Mouse (Mus musculus) lung, adult 2 months (tissue): ENCODE data around the gene Slc13a2. TPM values are rescaled to one million over a fixed set of nuclear protein-coding genes. Genes with fewer than 3 reads are reported as not detected.

Experiments
- DNase-seq: peaks from one replicate; pipeline ENCODE4 v3.0.0; 2022
- H3K4me1 ChIP-seq: fragments of 200-500 bp; 2 replicates; pipeline ENCODE4 v1.6.1; 2011; ENCODE audit warnings: low read length; ENCODE audit not compliant: control insufficient read depth, insufficient read depth
- H3K4me3 ChIP-seq: fragments of 200-500 bp; replicated peaks from 2 replicates; pipeline ENCODE3; 2011; ENCODE audit warnings: low read depth, mild to moderate bottlenecking, control low read depth, low read length; ENCODE audit errors: extremely low read depth
- CTCF ChIP-seq: fragments of 200-500 bp; IDR thresholded peaks from 2 replicates; pipeline ENCODE4 v1.5.1; 2011; ENCODE audit warnings: mild to moderate bottlenecking, low read length, control low read depth; ENCODE audit not compliant: insufficient read depth
- POLR2A ChIP-seq: fragments of 200-500 bp; IDR thresholded peaks from 2 replicates; pipeline ENCODE4 v1.6.1; 2011; ENCODE audit warnings: low read depth, mild to moderate bottlenecking, control low read depth, low read length, borderline replicate concordance; ENCODE audit errors: extremely low read depth
- WGBS: fragments of 180-500 bp; shearing (Covaris S2); methylation state at CpG from one replicate; pipeline ENCODE4 v1.1.7; 2018; 5-methylcytosine and 5-hydroxymethylcytosine counted together
- polyA plus RNA-seq: library from polyadenylated mRNA; depleted of rRNA; stranded (reverse); fragments of >200 nt; gene quantifications from 2 replicates; pipeline ENCODE4 v1.2.3, GENCODE M21; 2012

The Slc13a2 gene
- polyA plus RNA-seq, 1 experiment, result 1.5 TPM

DNA sequence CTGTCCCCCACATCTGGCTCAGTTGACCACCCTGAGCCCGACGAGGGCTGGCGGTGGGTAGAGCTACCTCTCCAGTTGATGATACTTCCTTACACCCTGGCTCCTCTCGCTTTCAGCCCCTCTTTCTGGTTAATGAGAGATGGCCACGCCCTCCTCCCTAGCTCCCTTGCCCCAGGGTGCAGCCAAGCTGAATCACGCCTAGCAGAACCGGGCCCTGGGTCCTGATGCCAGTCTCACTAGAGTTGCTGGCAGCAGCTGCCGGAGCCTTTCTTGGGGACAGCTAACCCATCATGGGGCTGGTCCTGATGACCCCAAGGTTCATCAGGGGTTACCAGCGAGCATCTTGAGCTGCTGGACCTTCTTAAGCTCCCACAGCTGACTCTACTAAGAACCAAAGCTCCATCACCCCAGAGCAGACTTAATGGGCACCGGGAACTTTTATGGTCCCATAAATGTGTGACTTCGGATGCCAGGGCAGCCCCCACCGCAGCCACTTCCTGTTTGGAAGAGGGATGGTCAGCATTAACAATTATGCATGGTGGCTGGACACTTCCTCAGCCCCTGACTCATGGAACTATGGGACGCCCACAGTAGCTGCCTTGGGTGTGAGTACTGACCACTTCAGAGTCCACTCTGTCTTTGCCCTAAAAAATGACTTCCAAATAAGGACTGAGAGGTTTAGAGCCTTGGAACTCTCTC is 58.6 kb downstream of the Slc13a2 start:
- Histone ChIP-seq H3K4me3 (no peak overlapping the region), H3K4me1 (peaks cover 2% of the 10 kb centered on the region; the same call in 1 of the 2 replicates)
- 66% methylated on average over 13 of the region's 13 CpGs for WGBS
- TF ChIP-seq CTCF (no peak), POLR2A (no peak)
- no peak for DNase-seq

DNA sequence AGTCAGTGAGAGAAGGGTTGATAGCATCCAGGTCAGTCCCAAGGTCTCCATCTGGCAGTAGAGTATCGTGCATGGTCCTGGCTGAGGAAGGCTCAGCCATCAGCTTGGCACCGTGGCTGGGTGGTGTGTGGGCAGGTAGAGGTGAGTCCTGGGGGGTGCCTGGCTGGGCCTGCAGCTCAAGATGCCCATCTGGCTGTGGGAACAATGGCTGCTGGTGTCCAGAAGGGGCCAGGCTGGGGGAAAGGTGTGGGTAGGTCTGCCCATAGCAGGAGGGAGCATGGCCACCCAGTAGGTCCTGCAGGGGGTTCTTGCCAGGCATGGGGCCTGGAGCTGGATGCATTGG is 61.3 kb downstream of the Slc13a2 start:
- TF ChIP-seq CTCF (no peak), POLR2A (no peak)
- DNase-seq, result no peak
- no peak overlapping the region for H3K4me3 ChIP-seq
- peaks cover 2% of the 10 kb centered on the region; the same call in 1 of the 2 replicates for H3K4me1 ChIP-seq
- 45% methylated on average over 2 of the region's 2 CpGs for WGBS

DNA sequence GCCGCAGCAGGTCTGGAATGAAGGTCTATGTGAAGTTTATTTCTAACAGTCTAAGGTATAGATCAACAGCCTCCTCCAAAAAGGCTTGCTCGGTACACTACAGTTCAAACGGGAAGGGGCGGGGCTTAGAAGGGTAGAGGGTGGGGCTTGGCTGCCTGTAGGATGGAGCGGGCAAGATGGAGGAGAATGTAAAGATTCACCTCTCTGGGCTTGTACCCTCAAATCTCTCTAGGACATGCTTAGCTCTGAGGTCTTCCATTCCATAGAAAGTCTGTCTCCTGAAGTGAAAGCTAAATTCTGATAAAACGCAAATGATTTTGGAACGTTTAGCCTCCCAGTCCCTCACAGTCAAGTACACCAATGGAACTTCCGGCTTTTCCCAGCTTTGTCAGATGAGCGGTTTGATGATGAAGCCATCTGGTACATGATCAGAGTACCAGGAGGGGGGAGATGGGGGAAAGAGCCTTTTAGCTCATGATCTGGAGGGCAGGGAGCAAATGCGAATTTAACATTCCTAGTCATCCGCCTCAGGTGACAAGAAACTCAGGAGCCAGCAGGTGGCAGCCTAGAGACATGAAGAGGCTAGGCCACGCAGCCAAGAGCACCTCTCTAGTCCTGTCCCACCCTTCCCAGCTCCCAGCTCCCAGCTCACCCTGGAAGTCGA is 61.8 kb downstream of the Slc13a2 start:
- peaks cover 2% of the 10 kb centered on the region; the same call in 1 of the 2 replicates for H3K4me1 ChIP-seq
- TF ChIP-seq POLR2A (no peak), CTCF (peak; percentile 81)
- 11% methylated on average over 13 of the region's 13 CpGs for WGBS
- DNase-seq, result peak; percentile 79
- peak overlapping the region; percentile 4 for H3K4me3 ChIP-seq

DNA sequence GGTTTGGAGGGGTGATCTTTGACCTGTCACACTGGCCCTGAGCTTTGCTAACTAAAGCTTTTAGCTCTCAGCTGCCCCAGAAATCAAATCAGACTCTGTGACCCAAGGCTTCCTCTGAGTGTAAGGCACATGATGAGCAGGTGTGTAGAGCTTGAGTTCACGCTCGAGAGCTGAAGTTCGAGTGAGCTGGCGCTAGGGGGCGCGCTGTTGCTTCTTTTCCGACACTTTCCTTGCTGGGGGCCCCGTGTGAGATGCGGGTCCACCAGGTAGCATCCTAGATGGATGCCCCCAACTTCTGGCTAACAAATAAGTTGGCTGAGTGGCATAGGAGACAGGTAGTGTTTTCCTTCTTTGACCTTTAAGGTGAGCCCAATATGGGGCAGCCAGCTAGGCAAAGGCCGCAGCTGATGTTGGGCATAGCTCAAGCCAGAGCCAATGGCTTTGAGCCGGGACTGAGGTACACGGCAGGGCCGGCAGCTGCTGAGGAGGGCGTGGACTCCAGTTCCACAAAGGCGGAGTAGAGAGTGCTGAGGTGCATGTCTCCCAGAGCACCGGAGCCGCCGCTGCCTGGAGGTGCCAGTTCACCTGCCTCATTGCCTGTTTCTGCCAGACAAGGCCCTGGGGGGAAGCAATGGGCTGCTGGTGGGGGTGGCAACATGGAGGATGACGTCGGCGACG is 63.5 kb downstream of the Slc13a2 start:
- DNase-seq, result no peak
- Histone ChIP-seq H3K4me1 (peaks cover 2% of the 10 kb centered on the region; the same call in 1 of the 2 replicates), H3K4me3 (no peak overlapping the region)
- TF ChIP-seq POLR2A (no peak), CTCF (peak; percentile 71)
- 28% methylated on average over 22 of the region's 22 CpGs for WGBS

DNA sequence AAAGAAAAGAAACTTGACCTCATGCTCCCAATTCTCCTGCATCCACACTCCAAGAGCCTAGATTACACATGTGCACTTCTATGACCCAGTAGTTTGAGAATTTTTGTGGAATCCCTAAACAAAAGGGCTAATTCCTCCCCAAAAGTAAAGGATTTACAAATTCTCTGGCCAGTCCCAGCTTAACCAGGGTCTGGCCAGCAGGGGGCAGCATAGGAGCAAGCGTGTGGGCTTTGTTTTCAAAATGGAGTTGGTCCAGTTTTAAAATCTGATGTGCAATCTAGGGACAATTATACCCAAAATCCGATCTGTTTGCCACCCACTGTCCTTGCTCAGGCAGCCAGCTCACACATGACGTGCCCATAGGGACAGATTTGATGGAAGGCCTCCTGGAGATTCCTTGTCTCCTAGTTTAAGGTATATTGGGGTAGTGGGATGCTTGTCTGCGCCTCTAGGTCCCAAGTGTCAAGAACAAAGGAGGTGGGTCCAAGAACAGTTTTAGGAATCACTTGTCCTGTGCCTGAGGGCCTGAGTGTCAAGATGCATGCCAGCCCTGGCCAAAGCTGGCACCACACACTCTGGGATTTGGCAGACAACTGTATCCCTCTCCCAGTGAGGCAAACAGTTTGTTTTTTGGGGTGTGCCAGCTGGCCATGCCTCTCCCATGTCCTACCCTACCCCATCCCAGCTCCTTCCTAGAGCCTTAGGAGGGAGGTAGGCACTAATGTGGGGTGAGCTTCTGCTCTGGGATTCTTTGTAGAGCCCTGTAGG is 66.4 kb downstream of the Slc13a2 start:
- peak; percentile 66 for DNase-seq
- no peak overlapping the region for H3K4me3 ChIP-seq
- peaks cover 2% of the 10 kb centered on the region; the same call in 1 of the 2 replicates for H3K4me1 ChIP-seq
- WGBS, result 38% methylated on average over 4 of the region's 4 CpGs
- TF ChIP-seq CTCF (peak; percentile 79), POLR2A (no peak)

DNA sequence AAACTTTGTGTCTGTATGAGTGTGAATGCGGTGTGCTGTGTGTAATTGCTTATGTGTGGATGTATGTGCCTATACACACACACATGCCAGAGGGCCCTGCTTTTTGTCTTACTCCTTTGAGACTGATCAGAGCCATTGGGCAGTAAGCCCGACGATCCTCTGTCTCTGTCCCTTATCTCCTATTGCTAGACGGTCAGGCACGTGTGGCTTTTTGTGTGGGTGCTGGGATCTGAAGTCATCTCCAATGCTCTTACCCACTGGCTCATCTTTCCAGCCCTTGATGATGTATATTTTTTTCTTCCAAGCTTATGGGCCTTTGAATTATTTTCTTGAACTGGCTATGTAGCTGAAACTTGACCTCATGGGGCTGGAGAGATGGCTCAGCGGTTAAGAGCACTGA is 67.1 kb downstream of the Slc13a2 start:
- H3K4me1 ChIP-seq, result no peaks in the 10 kb centered on the region
- H3K4me3 ChIP-seq, result no peak overlapping the region
- WGBS, result 90% methylated on average over 6 of the region's 6 CpGs
- DNase-seq, result no peak
- TF ChIP-seq POLR2A (no peak), CTCF (no peak)

DNA sequence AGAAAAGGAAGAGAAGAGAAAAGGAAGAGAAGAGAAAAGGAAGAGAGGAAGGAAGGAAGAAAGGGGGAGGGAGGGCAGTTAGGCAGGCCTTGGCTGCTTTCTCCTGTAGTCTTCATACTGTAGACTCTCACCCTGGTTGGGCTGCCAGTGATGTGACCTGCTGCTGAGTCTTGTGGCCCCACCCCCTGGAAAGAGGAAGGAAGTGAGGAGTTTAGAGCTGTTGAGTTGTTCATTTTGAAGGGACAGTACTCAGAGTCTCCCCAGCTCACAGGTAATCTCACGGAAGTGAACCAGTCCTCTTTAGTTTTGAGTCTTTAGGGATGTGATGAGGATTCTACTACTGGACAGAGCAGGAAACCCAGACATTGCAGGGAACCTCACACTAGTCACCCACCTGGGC is 68.9 kb downstream of the Slc13a2 start:
- WGBS, result 58% methylated on average over 1 of the region's 1 CpGs

DNA sequence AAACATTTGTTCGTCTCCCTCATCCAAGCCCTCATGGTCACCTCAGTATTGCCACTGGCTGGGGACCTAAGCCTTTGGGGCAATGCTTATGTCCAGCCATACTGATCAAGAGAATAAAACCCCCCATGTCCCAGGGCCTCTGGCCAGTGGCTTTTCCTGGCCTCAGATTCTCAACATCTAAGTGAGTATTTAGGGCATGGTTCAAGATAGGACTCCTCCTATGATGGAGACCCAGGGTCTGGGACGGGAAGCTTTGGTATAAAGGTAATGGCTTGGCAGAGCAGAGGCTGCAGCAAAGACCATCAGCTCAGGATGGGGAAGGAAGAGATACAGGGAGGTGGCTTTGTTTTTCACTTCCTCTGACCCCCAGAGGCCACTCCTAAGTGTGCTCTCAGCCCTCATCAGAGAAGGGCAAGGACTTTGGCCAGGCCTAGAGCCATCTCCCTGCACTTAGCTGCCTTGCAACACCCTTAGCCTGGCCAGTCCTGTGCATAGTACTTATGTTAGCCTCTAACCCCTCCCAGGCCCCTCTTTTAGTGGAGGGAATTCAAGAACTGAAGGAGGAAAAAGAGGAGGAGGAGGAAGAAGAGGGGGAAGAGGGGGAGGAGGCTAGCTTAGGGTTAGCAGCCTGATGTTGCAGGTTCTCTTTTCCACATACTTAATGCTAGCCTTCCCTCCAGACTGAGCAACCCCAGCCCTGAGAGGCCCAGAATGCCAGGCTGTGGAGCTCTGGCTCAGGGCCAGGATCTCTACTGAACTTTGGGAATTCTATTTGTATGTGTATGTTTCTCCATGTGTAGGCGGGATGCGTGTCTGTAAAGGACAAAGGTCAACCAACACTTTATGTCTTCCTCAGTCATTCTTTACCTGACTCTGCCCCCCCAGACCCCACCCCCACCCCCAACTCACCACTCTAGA is 72.3 kb downstream of the Slc13a2 start:
- no peak for TF ChIP-seq POLR2A
- no peak for TF ChIP-seq CTCF
- no peak overlapping the region for H3K4me3 ChIP-seq
- DNase-seq, result no peak
- WGBS, result 70% methylated on average over 4 of the region's 4 CpGs
- H3K4me1 ChIP-seq, result peaks cover 5% of the 10 kb centered on the region; the same call in 1 of the 2 replicates

More for the DNA sequence above, 68.9 kb downstream of the Slc13a2 start:
- Histone ChIP-seq H3K4me1 (no peaks in the 10 kb centered on the region), H3K4me3 (no peak overlapping the region)
- TF ChIP-seq POLR2A (no peak), CTCF (no peak)
- no peak for DNase-seq

DNA sequence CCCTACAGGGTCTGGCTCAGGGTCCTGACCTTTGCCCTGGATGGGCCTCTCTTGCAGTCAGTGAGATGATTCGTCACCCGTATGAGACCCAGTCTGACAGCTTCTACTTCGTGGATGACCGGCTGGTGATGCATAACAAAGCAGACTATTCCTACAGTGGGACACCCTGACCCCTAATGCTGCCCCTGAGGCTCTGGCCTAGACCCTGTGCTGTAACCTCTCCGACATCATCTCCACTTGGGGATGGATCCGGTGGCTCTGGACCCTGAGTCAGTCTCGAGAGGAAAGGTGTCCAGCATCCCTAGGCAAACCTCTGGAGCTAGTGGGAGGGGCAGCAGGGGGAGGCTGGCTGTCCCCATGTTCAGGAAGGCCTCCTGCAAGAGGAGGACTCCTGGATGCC is 73.5 kb downstream of the Slc13a2 start:
- no peak overlapping the region for H3K4me3 ChIP-seq
- peaks cover 9% of the 10 kb centered on the region for H3K4me1 ChIP-seq
- TF ChIP-seq POLR2A (no peak), CTCF (no peak)
- no peak for DNase-seq
- 61% methylated on average over 7 of the region's 7 CpGs for WGBS
